Mouse (Mus musculus) granulocyte monocyte progenitor cell, adult 5-6 weeks (primary cell): Measurements from ENCODE around the gene Bpifb6. TPM values are rescaled to one million over a fixed set of nuclear protein-coding genes. Genes with fewer than 3 reads are reported as not detected.
A peak's percentile ranks its signal among the peaks of the same experiment; 100 is the strongest.

ENCODE experiments used
- ATAC-seq: replicated peaks from 2 replicates; pipeline ENCODE4 v1.8.0; 2016; ENCODE audit warnings: mild to moderate bottlenecking, moderate TSS enrichment, inconsistent platforms; ENCODE audit not compliant: poor library complexity, severe bottlenecking
- total RNA-seq, 2 experiments: library from RNA; stranded (forward) in 1 of 2; stranded (reverse) in 1 of 2; fragments of 200-712, 200-1000 nt in 1 of 2; fragments of >200 nt in 1 of 2; fragmentation: Nextera tagmentation in 1 of 2; gene quantifications; 2 replicates each; pipeline ENCODE4 v1.2.3; 2014 to 2017

Bpifb6 gene
- total RNA-seq (2014; fragmentation: Nextera tagmentation) (not detected in 2 replicates), total RNA-seq (2017) (not detected in 2 replicates)

DNA sequence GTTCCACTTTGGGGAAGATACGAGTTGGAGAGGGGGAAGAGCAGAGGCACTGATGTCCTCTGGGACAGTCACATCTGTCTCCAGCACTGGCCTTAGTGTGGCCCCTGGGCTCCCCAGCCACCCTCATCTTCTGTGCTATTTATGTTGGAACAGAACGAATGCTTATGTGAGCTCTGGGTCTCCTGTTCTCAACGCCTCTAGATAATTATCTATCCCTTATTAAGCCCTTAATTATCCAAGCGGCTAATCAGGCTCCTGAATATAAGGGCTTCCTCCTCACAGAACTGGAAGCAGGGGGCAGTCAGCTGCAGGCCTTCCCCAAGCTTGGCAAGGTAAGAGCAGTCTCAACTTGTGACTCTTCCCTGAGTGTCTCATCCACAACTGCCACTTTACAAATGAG is at the start of gene Bpifb6:
Bpifb6 (plus strand) TSS at position 301 of the 400 bp plus-strand sequence.
- ATAC-seq, result no peak

DNA sequence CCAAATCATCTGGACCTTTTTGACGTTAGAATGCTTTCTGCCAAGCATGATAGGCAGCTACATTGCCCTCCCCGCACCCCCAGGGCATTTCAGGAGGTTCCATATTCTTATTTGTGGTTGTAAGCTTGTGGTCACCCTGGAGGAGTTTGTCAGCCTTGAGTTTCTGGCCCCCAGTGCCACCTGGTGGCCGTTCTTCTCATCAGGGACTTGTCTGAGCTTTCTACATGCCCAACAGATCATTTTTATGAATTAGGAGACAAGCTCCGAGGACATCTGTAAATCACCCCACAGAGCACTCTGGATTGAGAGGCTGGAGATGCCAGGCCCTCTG is 49.2 kb upstream of the Bpifb6 start:
- peak; percentile 74 for ATAC-seq

DNA sequence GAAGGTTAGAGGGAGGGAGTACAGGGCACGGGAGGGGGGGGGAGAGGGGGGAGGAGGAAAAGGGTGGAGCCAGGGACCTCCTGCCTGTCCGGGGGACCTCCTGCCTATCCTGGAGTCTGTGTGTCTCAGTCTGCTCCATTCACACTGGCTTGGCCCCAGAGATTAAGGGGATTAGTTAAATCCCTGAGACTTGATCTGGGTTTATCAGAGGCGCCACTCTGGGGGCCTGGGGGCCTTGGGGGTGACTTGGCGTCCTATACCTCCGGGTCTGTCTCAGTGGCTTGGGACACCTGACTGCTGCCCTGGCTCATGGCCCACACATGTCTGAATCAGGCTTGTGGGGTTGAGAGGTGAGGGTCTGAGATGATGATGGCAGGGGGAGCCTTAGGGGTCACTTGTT is 46.6 kb upstream of the Bpifb6 start:
- ATAC-seq, result no peak

DNA sequence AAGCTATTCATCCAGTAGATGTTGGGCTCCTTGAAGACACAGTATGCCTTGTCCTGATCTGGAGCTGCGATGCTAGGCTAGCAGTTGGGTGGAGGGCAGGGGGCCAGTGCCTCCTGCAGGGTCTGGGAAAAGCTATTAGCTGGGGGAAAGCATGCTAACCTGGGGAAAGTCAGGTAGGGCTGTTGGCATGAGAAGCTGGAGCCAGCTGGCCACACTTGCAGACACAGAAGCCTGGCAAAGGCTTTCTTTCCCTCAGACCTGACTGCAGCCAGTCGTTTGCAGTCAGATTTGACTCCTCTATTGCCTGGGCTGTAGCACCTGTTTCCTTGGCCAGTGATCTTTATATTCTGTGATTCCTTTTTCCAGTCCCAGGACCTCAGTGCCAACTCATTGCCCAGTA is 40.6 kb upstream of the Bpifb6 start:
- no peak for ATAC-seq

DNA sequence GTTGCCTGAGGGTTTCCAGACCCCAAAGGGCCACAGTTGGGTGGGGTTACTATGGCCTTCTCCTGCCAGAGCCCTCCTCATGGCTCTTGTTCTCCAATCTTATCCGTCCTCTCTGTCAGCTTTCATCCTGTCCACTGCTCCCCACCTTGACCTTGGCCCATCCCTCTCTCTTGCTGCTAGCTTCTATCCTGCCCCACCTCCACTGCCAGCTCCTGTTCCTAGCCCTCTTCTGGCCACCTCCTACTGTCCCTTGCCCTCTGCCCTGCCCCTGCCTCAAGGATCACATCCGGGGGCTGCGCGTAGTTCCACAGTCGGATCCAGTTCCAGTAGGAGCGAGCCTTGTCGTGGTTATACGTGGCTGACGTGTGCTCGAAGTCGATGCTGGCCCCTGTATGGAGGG is 39.9 kb upstream of the Bpifb6 start:
- no peak for ATAC-seq

DNA sequence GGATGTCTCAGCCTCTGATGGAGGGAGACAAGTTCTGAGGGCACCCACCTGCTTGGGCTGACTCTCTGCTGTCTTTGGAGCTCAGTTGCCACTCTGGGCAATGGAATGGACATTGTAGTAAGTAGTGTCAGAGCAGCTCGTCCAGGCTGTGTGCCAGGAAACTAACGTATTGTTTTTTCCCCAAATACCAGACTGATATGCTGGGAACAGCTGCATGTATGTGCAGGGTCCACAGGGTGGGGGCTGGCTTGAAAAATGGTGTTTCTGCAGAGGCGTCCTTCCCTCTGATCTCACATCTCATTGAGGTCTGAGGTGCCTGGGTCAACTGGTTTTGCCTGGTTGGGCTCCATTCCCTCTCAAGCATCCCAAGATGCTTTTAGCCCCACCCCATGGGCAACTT is 39.5 kb upstream of the Bpifb6 start:
- no peak for ATAC-seq

DNA sequence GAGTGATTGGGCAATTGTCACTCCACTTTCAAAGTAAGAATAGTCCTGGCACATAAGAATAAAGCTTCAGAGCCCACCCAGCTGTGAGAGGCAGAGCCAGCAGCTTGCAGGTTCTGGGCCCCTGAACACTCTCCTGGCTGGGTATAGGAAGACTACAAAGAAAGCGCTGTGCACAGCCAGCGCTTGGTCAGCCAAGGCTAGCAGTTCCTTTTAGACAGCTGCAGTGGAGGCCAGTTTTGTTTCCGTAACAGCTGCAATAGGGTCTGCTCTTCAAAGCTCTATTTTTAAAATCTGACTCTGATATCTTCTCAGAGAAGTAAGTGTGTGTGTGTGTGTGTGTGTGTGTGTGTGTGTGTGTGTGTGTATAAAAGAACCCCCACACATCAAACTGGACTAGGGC is 38.2 kb upstream of the Bpifb6 start:
- no peak for ATAC-seq

DNA sequence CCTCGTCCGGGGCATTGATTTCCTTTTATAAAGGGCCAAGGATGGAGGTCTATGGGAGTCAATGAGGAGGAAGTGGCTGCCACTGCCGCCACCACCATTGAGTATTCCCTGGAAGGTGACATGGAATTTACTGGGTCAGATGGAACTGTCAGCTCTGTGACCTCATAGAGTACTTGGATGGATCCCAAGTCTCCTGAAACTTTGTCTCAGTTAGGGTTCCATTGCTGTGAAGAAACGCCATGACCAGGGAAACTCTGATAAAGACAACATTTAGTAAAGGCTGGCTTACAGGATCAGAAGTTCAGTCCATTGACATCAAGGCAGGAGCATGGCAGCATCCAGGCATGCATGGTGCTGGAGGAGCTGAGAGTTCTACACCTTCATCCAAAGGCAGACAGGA is 29.2 kb upstream of the Bpifb6 start, which contains the start of gene Sun5:
Sun5 (minus strand) TSS at position 101 of the 400 bp plus-strand sequence.
- no peak for ATAC-seq

DNA sequence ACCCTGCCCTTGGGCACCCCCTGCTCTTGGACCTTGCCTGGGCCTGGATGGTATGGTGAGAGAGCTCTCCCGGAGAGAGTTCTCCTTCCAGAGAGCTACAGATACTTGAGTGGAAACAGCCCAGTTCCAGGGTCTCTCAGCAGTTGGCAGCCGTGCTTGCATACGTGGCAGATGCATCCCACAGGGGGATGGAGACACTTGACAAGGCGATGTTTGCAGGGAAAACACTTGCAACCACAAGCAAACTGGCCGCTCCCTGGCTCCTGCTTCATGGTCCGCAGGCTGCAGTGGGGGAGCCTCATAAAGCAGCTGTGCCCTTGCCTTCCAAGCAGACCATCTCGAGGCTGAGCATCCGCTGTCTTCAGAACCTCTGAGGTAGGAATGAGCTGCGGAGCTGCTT is 25.4 kb upstream of the Bpifb6 start, which contains the start of gene Bpifb2:
Bpifb2 (plus strand) TSS at position 301 of the 400 bp plus-strand sequence.
- ATAC-seq, result no peak

DNA sequence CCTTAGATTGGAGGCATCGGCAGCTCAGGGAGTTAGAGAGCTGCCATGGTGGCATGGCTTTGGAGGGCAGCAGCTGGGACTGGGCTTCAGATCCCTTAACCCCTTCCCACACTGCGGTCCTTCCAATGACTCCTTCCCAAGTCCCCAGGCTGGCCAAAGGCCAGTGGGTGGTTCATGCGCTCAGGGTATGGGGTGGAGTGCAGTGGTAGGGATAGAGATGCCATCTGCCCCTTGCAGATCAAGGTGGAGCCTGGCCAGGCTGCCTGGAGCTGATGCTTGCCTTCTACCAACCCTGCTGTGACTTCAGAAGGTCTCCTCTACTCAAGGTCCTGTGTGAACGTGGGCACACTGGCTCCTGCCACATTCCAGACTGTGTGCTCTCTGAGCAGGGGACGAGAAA is 1.1 kb upstream of the Bpifb6 start:
- no peak for ATAC-seq

DNA sequence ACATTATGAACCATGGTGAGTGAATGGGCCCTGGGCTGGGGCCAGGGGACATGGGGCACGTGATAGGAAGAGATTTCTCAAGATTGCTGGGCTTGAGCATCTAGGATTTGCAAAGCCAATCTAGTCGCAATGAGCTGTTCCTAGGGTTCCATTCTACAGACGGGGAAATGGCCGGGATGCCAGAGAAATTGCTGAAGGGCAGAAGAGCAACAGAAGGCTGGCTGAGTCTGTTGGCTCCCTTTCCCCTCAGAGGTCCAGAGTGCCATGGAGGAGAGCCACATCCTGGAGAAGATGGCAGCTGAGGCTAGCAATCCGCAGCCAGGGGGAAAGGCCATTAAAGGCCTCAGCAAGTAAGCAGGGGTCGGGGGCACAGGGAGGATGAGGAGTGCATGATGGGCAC is 2.5 kb downstream of the Bpifb6 start:
- ATAC-seq, result no peak

DNA sequence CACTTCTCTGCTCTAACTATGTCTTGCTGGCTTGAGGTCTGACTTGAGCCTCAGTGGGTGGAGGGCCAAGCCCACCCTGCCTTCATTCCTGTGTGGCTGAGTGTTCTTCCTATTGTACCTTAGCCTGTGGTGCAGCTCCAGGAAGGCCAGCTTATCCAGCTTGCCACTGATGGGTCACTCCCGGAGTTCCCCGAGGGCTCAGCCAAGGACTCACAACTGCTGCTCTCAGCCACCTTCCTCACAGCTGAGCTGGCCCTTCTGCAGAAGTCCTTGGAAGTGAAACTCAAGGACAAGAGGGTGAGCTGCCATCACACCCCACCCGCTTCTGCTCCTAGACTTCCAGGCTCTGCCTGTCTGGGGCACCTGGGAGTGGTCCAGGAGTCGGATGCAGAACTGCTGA is 6.4 kb downstream of the Bpifb6 start:
- no peak for ATAC-seq

DNA sequence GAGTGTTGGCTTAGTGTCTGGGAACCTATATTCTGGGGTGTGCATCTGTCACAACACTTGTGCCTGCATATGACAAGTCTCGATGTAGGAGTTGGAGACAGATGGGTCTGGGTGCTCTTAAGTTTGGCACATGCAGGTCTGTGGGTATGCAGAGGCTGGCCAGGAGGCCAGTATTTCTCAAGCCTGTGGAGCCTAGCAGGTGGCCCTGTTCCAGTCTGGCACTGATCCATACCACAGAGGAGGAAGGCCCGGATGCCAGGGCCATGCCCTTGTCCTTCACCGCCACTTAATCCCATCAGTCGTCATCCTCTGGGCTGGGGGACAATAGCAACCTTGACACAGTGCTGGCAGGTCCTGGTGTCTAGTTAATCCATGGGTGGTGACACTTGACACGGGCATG is 14.0 kb downstream of the Bpifb6 start:
- peak; percentile 39; the same call in 1 of the 2 replicates for ATAC-seq

DNA sequence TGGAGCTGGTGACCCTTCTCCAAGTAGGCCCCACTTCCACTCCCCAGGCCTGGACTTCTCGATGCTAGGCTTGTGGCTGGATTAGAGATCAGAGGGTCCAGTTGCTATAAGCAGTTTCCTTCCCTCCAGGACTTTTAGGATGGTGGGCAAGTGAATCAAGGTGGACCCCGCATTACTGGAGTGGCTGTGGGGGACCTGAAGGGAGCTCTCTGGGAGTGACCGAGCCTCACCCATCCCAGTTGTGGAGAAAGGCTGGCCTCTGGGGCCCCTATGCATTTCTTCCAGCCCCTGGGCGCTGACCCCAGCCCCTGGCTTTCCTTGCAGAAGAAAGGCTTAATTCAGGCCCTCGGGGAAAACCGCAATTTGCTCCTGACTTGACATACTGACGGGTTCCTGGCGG is 17.7 kb downstream of the Bpifb6 start, which contains the start of gene Bpifb3:
Bpifb3 (plus strand) TSS at position 301 of the 400 bp plus-strand sequence.
- no peak for ATAC-seq

DNA sequence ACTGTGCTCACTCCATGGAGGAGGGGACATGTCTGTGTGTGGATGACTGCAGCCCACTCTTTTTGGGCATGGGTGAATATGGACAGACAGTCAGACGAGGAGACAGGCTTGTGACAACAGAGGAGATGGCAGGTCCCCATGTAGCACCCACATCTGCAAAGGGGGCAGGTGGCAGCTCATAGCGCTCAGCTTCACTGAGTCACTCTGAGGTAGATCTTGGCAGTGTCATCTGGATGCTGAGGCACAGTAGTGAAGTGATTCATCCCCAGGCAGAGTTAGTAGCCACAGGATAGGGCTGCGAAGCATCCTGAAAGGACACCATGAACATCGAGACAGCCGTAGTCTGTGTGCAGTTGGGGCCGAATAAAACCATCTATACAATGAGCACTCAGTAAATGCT is 21.1 kb downstream of the Bpifb6 start:
- no peak for ATAC-seq

DNA sequence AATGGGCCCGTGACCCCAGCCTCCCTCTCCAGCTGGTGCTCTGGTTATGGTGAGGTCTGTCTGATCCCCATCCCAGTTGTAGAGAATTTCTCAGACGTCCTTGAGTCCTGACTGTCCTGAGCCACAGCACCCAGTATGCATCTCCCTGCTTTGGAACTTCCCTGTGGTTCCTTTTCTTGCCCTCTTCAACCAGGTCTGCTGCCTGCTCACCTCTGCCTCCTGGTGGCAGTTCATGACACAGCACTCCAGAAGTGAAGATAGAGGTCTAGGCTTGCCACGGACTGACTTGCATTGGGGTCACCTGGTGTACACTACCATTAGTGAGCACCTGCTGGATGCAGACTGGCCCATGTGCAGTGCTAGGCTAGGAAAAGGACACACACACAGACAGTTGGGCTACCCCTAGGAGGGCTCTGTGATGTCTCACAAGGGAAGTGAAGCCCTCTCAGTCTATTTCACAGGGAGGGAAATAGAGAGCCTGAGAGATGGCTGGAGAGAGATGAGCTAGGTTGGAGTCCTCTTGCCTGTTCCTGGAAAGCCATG is 29.8 kb downstream of the Bpifb6 start:
- ATAC-seq, result peak; percentile 91

DNA sequence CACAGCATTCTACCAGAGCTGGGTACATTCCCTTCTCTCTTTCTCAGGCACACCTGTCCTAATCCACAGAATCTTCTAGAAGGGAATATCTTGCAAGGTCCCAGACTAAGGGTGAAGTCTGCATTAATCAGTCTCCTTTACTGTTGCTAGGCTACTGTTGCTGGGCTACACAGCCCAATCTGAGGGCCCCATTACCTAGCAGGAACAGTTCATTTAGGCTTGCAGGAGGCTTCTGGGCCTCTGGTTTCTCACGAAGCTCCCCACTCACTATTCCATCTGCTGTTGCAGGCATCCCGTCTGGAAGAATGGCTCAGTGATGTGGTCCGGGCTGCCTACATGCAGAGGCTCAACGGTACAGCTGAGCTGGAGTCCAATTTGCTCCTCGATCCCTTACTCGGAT is 30.9 kb downstream of the Bpifb6 start:
- no peak for ATAC-seq

DNA sequence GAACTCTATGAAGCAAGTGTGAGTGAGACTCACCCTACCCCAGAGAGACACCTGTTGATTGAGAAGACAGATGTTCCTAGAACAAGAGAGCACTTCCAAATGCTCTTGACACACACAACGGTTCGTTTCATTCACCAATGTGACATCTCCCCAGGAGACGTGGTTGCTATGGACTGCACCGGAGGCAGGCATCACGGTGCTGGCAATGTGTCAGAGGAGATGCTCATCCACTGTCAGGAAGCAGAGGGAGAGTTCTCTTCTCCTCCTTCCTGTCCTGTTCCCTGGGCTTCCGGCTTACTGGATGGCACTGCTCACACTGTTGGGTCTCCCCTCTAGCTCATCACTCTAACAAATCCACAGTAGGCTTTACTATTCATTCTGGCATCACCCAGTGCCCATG is 33.1 kb downstream of the Bpifb6 start:
- ATAC-seq, result no peak

DNA sequence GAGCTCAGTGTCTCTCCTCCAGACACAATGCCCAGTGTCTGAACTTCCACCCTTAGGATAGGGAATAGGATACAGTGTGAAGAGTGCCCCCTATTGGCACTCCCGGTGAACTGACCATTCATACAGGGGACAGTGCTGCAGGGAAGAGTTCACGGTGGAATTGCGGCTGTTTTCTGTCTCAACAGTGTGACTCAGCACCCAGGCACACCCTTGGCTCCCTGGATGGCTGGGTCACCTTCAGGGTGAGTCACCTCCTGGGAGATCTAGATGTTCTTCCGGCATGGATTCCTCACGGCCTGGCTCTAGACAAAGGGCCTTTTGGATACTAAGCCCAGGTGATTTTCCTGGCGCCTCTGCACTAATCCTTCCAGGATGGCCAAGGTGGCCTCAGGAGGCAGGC is 35.2 kb downstream of the Bpifb6 start:
- ATAC-seq, result no peak

DNA sequence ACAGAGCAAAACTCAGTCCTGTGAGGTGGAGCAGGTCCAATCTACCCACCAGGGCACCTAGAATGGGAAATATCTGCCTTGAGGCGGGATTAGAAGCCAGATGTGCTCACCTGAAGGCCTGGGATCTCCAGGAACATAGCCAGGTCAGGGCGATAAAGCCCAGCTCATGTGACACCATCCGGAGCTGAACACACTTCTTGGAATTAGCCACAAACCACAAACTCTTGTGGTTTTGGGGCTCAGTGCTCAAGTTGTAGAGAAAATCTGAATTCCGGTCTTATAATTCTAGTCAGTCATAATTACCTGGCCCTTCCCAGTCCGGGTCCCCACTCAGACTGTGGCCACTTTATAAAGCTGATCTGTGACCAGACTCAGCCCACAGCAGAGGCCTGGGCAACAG is 37.7 kb downstream of the Bpifb6 start, which contains the start of gene Bpifb4:
Bpifb4 (plus strand) TSS at position 370 of the 400 bp plus-strand sequence.
- ATAC-seq, result peak; percentile 10; the same call in 1 of the 2 replicates

DNA sequence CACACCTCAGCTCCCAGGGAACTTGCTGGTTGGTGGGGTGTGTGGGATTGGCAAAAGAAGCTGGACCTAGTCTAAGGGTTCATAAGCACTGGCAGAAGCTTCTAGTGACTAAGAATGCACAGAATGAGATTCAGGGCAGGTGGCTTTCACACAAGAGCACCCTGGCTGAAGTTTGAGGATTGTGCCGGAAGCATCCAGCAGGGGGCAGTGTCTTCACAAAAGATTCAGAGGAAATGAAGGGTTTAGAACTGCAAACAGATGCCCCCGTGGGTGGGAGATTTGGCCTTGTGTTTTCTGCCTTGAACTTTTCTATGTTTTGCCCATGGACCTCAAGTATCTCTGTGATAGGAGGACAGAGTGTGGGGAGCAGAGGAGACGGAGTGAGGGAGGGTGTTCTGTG is 43.3 kb downstream of the Bpifb6 start:
- ATAC-seq, result peak; percentile 45; the same call in 1 of the 2 replicates

DNA sequence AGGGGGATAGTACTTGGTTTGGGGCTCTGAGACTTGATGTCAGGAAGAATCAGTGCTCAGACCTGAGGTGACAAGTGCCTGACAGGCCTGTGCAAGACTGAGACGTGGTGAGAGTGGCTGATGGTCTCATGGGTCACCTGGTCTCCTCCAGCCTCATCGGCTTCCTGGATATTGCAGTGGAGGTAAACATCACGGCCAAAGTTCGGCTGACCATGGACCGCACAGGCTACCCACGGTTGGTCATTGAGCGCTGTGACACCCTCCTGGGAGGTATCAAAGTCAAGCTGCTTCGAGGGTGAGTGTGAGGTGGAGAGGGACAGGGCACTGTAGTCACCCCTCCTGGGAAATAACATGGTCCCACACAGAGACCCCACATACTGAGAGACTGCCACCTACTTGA is 44.4 kb downstream of the Bpifb6 start:
- ATAC-seq, result no peak

DNA sequence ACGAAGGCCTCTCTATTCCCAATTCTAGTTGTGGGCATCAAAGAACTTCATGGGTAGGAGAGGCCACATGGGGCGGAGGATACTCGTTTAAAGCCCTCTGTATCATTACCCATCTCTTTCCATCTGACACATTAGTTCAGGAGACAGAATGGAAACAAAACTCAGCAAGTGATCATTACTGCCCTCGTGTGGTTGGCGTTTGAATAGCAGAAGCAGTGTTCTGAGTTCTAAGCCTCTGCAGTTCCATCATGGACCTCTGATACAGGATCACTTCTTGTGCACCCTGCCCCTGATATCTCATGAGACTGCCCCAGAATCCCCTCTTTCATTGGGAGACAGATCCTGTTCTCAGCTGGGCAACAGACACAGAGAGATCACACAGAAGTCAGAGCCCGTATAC is 52.7 kb downstream of the Bpifb6 start:
- peak; percentile 58 for ATAC-seq
